Mouse (Mus musculus) common myeloid progenitor, adult 5-6 weeks (primary cell): ENCODE data around the gene Trim29. TPM values are rescaled to one million over a fixed set of nuclear protein-coding genes. Genes with fewer than 3 reads are reported as not detected.

Source experiments
- ATAC-seq: replicated peaks from 2 replicates; pipeline ENCODE4 v1.8.0; 2016; ENCODE audit warnings: low read depth, mild to moderate bottlenecking, moderate TSS enrichment, inconsistent platforms; ENCODE audit not compliant: poor library complexity, severe bottlenecking
- total RNA-seq: library from RNA; stranded (forward); fragments of 200-1000, 187-1606 nt; gene quantifications from 2 replicates; pipeline ENCODE4 v1.2.3, GENCODE M21; 2017

Trim29 gene
- total RNA-seq, 1 experiment from 2014 or later: not detected

GRCm38 (mm10) chr9:43358591-43359323, 48.1 kb downstream of the Trim29 start:
- no peak for ATAC-seq

GRCm38 (mm10) chr9:43368781-43369180, 58.1 kb downstream of the Trim29 start:
- ATAC-seq: no peak

GRCm38 (mm10) chr9:43383871-43384270, 73.2 kb downstream of the Trim29 start:
- ATAC-seq: no peak

- no peak for ATAC-seq
Measured at GRCm38 (mm10) chr9:43384400-43384799, 73.8 kb downstream of the Trim29 start.

Other genes starting within 250 kb of the Trim29 start
- 8.4 and 10.0 TPM in 2 replicates for gene Arhgef12, start 203.6 kb upstream of the Trim29 start, total RNA-seq
- gene Tmem136, start 194.3 kb upstream of the Trim29 start, total RNA-seq: 0.05 TPM in 1 of 2 replicates, not detected in the other
- not detected in 2 replicates for gene Pou2f3, start 100.5 kb upstream of the Trim29 start, total RNA-seq
- gene Oaf, start 70.9 kb upstream of the Trim29 start, total RNA-seq: 6.4 and 11.6 TPM in 2 replicates